Mouse (Mus musculus) telencephalon, adult 2 months (tissue): ENCODE results near the gene Pef1.
A peak's percentile ranks its signal among the peaks of the same experiment; 100 is the strongest.

Source experiments
- DNase-seq: peaks from one replicate; pipeline ENCODE4 v3.0.0-alpha.2; 2011; ENCODE audit warnings: low read depth, low spot score

The Pef1 gene

DNA sequence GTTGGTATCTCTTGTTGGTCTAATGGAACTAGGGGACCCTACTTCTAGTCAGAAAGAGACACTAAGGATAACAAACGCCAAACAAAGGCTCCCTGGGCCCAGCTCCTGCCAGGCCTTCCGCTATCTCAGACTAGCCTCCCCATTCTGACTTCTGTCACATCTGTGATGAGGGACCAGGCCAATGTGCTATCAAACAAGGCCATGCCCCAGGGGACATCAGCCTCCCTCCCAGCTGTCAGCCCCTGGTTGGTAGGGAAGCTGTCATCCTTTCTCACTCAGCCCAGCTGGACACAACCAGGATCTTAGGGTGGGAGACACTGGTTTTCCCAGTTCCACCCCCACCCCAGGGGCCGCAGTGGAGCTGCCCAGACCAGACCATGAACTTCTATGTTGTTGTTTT is 7.2 kb upstream of the Pef1 start:
- DNase-seq = no peak

GRCm38 (mm10) chr4:130101183-130101582 is 1.2 kb upstream of the Pef1 start:
- no peak for DNase-seq

DNA sequence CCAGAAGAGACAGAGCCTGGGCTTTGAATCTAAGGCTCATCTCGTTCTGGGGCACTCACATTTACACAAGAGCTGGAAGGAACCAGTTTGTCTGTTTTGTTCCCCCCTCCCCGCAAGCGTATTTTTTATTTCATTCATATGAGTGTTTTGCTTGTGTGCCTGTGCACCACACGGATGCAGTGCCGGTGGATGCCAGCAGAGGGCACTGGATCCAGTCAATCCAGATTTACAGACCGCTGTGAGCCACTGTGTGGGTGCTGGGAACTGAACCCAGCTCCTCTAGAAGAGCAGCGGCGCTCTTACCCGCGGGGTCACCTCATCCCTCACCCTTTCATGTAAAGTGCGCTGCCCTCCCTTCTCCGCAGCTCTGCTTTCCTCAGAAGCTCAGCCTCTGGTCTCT is 1.3 kb downstream of the Pef1 start:
- no peak for DNase-seq

GRCm38 (mm10) chr4:130104584-130104983 is 2.2 kb downstream of the Pef1 start:
- DNase-seq = no peak

- no peak for DNase-seq
Measured at GRCm38 (mm10) chr4:130107065-130107443, 4.7 kb downstream of the Pef1 start.

GRCm38 (mm10) chr4:130107444-130108131 is 5.2 kb downstream of the Pef1 start:
- peak; percentile 99 for DNase-seq

- no peak for DNase-seq
Measured at GRCm38 (mm10) chr4:130108929-130109328, 6.6 kb downstream of the Pef1 start.

GRCm38 (mm10) chr4:130109666-130110065 is 7.3 kb downstream of the Pef1 start:
- DNase-seq = no peak

DNA sequence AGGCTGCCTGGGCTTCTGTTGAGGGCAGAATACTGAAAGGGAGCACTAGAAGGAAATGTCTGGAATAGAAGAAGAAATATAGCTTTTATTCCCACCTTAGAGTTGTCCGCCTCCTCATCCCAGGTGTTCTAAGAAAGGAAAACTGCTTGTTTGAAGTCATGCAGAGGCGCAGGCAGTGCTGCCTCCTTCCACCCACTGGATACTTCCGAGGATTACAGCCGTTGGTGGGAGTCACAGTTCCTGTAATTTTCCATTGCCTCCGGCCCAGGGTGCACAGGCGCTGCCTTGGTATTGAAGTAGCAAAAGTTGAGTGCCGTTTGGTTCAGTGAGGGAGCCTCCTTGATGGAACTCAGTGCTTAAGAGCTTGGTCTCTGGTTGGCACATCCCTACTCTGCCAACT is 7.7 kb downstream of the Pef1 start:
- peak; percentile 62 for DNase-seq

DNA sequence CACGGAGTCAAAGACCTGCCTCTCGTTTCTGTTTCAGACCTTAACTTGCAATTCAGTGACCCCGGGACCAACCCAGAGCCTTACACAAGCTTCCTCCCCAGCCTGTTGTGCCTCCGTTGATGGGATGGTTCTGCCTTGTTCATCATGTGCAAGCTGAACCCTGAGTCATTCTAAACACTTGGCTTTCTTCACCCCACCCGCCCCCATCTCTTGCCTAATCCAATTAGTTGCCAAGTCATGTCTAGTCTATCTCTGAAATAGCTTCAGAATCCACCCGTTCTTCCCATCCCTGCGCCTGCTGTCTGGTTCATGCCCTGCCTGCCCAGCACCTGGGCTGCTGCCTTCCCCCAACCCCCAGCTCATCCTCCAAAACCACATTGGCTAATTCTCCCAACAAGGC is 9.9 kb downstream of the Pef1 start:
- DNase-seq = no peak

DNA sequence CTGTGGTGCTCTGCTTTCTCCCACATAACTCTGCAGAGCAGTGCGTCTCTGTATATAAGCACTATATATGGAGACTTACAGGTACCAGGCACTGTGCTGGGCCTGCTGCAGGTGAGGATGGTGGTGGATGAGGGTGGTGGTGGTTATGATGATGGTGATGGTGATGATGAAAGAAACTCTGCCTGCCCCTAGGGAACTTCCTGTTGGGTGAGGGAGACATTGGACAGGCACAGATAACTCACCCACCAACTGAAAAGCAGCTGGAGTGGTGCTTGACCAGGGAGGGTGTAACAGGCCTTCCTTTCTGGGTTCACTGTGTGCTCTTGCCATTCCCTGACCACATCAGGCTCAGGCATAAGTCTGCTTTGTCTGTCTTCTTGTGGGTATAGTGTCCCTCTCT is 10.4 kb downstream of the Pef1 start:
- DNase-seq = no peak

GRCm38 (mm10) chr4:130120752-130121151 is 18.4 kb downstream of the Pef1 start:
- DNase-seq = no peak

DNA sequence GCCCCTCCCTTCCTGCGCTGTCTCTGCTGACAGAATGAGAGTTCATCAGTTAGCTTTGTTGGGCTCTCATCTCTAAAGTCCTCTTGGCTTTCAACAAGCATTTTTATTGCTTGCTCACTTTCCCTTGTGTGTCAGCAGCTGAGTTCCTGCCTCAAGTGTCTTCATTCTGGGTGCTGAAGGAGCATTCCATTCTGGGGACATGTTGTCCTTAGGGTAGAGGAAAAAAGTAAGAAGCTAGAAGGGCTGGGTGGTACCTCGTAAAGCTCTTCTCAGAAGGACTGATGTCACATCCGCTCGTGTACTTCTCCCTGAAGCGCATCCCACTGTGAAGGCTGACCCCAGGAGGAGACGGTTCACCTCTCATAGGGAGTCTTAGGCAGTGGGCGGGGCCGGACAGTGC is 19.2 kb downstream of the Pef1 start:
- no peak for DNase-seq

- no peak for DNase-seq
Measured at GRCm38 (mm10) chr4:130123020-130123419, 20.7 kb downstream of the Pef1 start.

- no peak for DNase-seq
Measured at GRCm38 (mm10) chr4:130124110-130124509, 21.8 kb downstream of the Pef1 start.

DNA sequence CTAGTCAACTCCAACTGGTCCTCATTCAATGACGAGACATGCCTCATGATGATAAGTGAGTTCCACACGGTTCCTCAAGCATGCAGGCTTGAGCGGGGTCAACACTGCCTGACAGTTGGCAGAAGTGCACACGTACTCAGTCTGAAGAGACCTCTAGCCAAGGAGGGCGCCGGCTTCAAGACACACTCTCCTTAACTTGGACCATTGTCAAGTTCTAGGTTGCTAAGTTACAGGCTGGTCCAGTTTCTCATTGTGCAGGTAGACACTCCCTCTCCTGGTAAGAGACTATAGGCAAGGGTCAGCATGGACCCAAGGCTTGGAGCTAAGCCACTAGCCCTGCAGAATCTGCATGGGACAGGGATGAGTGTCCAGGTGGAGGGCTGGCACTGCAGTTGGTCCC is 22.8 kb downstream of the Pef1 start:
- no peak for DNase-seq

- no peak for DNase-seq
Measured at GRCm38 (mm10) chr4:130125935-130126334, 23.6 kb downstream of the Pef1 start.

GRCm38 (mm10) chr4:130128907-130129306 is 26.5 kb downstream of the Pef1 start:
- DNase-seq = no peak

DNA sequence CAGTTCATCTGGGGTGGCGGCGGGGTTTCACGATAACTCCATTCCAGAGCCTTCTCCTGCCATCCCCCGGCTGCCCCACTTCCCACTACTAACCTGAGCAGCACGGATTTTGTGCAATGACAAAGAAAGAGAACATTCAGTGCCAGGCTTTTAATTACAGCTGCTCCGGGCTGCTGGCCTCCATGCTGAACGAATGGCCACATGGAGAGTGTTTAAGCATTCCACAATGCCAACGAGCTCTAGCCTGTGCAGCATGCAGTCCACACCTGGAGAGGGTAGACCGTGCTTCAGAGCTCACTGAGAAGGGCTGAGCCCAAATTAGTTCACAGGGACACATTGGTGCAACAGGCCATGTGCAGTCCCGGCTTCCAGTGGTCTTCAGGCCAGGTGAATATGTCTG is 27.7 kb downstream of the Pef1 start:
- DNase-seq = no peak

DNA sequence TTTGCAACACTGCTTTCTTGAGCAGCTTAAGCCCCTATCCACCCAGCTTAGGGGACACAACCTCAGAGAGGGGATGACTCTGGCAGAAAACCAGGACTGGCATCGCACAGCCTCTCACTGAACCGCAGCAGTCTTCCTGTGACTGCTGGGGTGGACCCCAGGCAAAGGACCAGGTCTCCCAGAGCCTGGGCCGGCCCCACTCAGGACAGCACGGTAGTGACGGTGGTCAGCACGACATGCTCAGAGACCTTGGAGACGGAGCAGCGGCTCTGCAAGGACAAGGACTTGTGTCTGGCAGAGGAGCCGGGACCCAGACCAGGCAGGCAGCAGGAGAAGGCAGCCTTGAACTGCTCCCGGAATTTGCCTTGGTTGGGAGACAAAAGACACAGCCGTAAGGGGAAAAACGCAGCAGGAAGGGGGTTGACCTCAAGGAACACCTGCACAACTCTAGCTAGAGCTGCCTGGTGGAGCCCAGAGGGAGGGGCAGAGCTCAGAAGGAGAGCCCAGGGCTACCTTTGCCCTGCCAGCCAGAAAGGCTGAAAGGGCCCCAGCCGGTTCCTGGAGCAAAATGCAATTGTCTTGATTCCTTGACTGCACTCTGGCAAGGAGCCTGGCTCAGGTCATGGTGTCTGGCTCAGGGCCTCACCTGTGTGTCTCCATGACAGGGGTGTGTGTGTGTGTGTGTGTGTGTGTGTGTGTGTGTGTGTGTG is 28.4 kb downstream of the Pef1 start:
- no peak for DNase-seq

DNA sequence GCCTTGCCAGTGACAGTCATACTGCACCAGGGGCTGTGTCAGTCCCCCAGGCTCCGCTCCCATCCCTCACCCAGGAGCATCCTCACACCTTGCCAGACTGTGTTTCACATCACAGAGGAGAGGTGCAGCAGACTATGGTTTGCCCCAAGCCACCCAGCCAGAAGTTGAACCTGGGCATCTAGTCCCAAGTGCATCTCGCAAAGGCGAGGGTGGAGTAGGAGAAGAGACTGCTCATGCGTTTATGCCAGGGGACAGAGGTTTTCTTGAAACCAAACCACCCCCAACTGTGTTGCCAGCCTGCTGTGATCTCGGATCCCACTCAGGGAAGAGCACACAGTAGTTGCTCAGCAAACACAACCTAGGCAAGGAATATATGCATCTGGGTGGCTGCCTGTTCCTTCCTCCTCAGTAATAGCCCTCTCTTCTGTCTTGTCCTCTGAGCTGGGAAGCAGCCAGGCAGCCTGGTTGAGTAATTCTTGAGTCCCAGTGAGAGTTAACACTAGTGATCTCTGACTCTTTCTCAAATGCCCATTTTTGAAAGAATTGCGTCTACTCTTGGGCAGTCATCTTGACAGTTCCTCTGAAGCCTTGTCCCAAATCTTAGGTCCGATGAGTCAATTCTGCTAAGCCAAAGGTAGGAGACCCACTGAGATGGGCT is 29.2 kb downstream of the Pef1 start:
- DNase-seq = no peak

DNA sequence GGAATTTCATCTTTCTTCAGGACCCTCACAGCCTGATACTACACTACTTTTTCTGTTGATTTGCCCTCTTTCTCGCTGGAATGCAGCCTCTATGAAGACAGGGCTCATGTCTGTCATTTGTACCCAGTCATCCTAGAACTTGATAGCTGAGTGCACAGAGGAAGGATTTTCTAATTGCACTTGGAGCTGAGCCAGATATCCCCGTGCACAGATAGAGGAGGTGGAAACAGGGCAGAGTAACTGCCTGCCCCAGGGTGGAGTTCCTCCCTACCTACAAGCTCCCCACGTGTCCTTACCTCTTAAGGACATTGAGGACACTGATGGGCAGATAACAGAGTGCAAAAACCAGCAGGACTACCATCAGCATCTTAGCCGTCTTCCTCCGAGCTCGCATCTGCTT is 31.0 kb downstream of the Pef1 start:
- DNase-seq = no peak
